8 mouse cellular contexts compared by ENCODE assay signal in genomic region chr3:102011318-102012075, GRCm38 (mm10). TPM values are rescaled to one million over a fixed set of nuclear protein-coding genes. Genes with fewer than 3 reads are reported as not detected.
DNase-seq lines count a peak whose midpoint lies in the region; ATAC-seq and TF ChIP-seq lines count a peak whose summit lies in the region.

No protein-coding gene starts in this region.

- peak overlapping the region; percentile 16; the same call in 1 of the 2 replicates for H3K9ac ChIP-seq in lung, embryonic 14.5 days
- peak overlapping the region; percentile 25; the same call in 1 of the 2 replicates for H3K9ac ChIP-seq in heart, embryonic 15.5 days
- no peak overlapping the region for H3K9ac ChIP-seq in liver, embryonic 15.5 days

- TF ChIP-seq CTCF in lung, embryonic 14.5 days (IDR thresholded peaks at IDR 0.05; ENCODE audit: low read depth), result no peak

- peak overlapping the region; percentile 36 for H3K4me3 ChIP-seq in lung, embryonic 14.5 days (ENCODE audit: low read depth, low read length)
- H3K4me3 ChIP-seq in heart, embryonic 15.5 days, result peak overlapping the region; percentile 41
- 0 out of 2 replicates have a peak overlapping the region, but pooled peaks have one; percentile 2 for H3K4me3 ChIP-seq in liver, embryonic 15.5 days (replicated peaks)

- H3K9me3 ChIP-seq in lung, embryonic 14.5 days (ENCODE audit: low read depth, low read length), result no peaks in the 10 kb centered on the region
- no peaks in the 10 kb centered on the region for H3K9me3 ChIP-seq in heart, embryonic 15.5 days (replicated peaks)
- no peaks in the 10 kb centered on the region for H3K9me3 ChIP-seq in liver, embryonic 15.5 days (replicated peaks)

- peak overlapping the region; percentile 61 for H3K4me2 ChIP-seq in lung, embryonic 14.5 days
- peak overlapping the region; percentile 67 for H3K4me2 ChIP-seq in heart, embryonic 15.5 days
- H3K4me2 ChIP-seq in liver, embryonic 15.5 days, result peak overlapping the region; percentile 30

- no peaks in the 10 kb centered on the region for H3K36me3 ChIP-seq in lung, embryonic 14.5 days (ENCODE audit: insufficient read depth)
- no peaks in the 10 kb centered on the region for H3K36me3 ChIP-seq in heart, embryonic 15.5 days
- H3K36me3 ChIP-seq in liver, embryonic 15.5 days (replicated peaks), result no peaks in the 10 kb centered on the region

- peaks cover 6% of the 10 kb centered on the region; the same call in 1 of the 2 replicates for H3K4me1 ChIP-seq in lung, embryonic 14.5 days (ENCODE audit: insufficient read depth)
- peaks cover 22% of the 10 kb centered on the region for H3K4me1 ChIP-seq in heart, embryonic 15.5 days (replicated peaks)
- H3K4me1 ChIP-seq in liver, embryonic 15.5 days (replicated peaks), result no peaks in the 10 kb centered on the region; the same call in 1 of the 2 replicates

- ATAC-seq in lung, embryonic 14.5 days (ENCODE audit: insufficient read depth), result peak; percentile 38; the same call in 1 of the 2 replicates
- no peak for ATAC-seq in heart, embryonic 15.5 days (replicated peaks; ENCODE audit: insufficient number of reproducible peaks, insufficient read depth, low FRiP score, low read depth)
- no peak for ATAC-seq in liver, embryonic 15.5 days (ENCODE audit: insufficient read depth)

- WGBS in lung, embryonic 14.5 days, result 3% methylated on average over 48 of the region's 48 CpGs
- WGBS in heart, embryonic 15.5 days, result 3% methylated on average over 48 of the region's 48 CpGs
- 2% methylated on average over 48 of the region's 48 CpGs for WGBS in liver, embryonic 15.5 days (ENCODE audit: insufficient replicate concordance)

- peaks cover 82% of the 10 kb centered on the region for H3K27me3 ChIP-seq in lung, embryonic 14.5 days (ENCODE audit: insufficient read depth, low read length)
- peaks cover 83% of the 10 kb centered on the region for H3K27me3 ChIP-seq in heart, embryonic 15.5 days
- H3K27me3 ChIP-seq in liver, embryonic 15.5 days, result peaks cover 87% of the 10 kb centered on the region

- peak; percentile 35 for DNase-seq in lung, embryonic 14.5 days
- DNase-seq in lung, postnatal 10 days, result no peak
- peak; percentile 71 to 76 for DNase-seq in cerebellum, postnatal 36 days
- DNase-seq in B cell, adult 2 months, result no peak
- no peak for DNase-seq in spleen, adult 18-20 months
- no peak for DNase-seq in spleen, postnatal 36 days (ENCODE audit: low spot score in 2 of 2)

- no peak overlapping the region for H3K27ac ChIP-seq in lung, embryonic 14.5 days (ENCODE audit: low read depth)
- no peak overlapping the region for H3K27ac ChIP-seq in heart, embryonic 15.5 days
- no peak overlapping the region for H3K27ac ChIP-seq in liver, embryonic 15.5 days (replicated peaks)

RNA-seq across cellular contexts. Expression of gene Nhlh2, which starts 1.6 kb away (rescaled TPM):
- not detected in 2 replicates for polyA plus RNA-seq in lung, embryonic 14.5 days (2014; fragmentation: Nextera tagmentation; extraction: Ambion mirVana)
- polyA plus RNA-seq in heart, embryonic 15.5 days (2015; fragmentation: Nextera tagmentation; extraction: Ambion mirVana), result 0.15 TPM in 1 of 2 replicates, not detected in the other
- not detected in 2 replicates for polyA plus RNA-seq in liver, embryonic 15.5 days (2015; fragmentation: Nextera tagmentation; extraction: Ambion mirVana)

Comparison
In these comparisons a context has a peak if more than half of its experiments do, and no peak if none do; other contexts are left out.
1. DNase-seq: peak in lung, embryonic 14.5 days (single experiment) and cerebellum, postnatal 36 days (2 of 2); none in lung, postnatal 10 days (single experiment), B cell, adult 2 months (0 of 2), spleen, adult 18-20 months (0 of 2) and spleen, postnatal 36 days (0 of 2).
2. Peak in every context shown above with its lines, with median percentiles within 50 percentile points of each other: H3K4me2 ChIP-seq and H3K4me3 ChIP-seq.